Mouse (Mus musculus) thymus, adult 2 months (tissue): ENCODE measurements at regions not wholly inside any gene's neighbourhood (a gene's known extent, or its start where the extent isn't known, plus 50 kb on each side); places are given as distances from the start of the nearest gene placed in this dataset.
A peak's percentile ranks its signal among the peaks of the same experiment; 100 is the strongest.

Source experiments
- DNase-seq: peaks from one replicate; pipeline ENCODE4 v3.0.0; 2021
- H3K27ac ChIP-seq: fragments of 200-500 bp; 2 replicates; pipeline ENCODE4 v1.5.1; 2012; ENCODE audit warnings: low read length, control low read depth; ENCODE audit not compliant: control insufficient read depth, insufficient read depth
- H3K27me3 ChIP-seq: fragments of 200-500 bp; 2 replicates; pipeline ENCODE4 v1.6.1; 2012; ENCODE audit warnings: mild to moderate bottlenecking, low read length, moderate library complexity, mixed read lengths; ENCODE audit not compliant: control insufficient read depth, insufficient read depth
- H3K36me3 ChIP-seq: fragments of 200-500 bp; 2 replicates; pipeline ENCODE4 v1.6.1; 2012; ENCODE audit warnings: mild to moderate bottlenecking, low read length, moderate library complexity; ENCODE audit not compliant: control insufficient read depth, insufficient read depth
- H3K4me1 ChIP-seq: fragments of 200-500 bp; replicated peaks from 2 replicates; pipeline ENCODE4 v1.6.1; 2012; ENCODE audit warnings: low read length; ENCODE audit not compliant: control insufficient read depth, insufficient read depth
- H3K4me3 ChIP-seq: fragments of 200-500 bp; 2 replicates; pipeline ENCODE4 v1.5.1; 2012; ENCODE audit warnings: mild to moderate bottlenecking, low read length, control low read depth, moderate library complexity; ENCODE audit not compliant: control insufficient read depth, insufficient read depth
- CTCF ChIP-seq: fragments of 200-500 bp; IDR thresholded peaks from 2 replicates; pipeline ENCODE4 v1.5.1; 2012; ENCODE audit warnings: mild to moderate bottlenecking, control low read depth, low read length, moderate library complexity, borderline replicate concordance; ENCODE audit not compliant: control insufficient read depth, poor library complexity, insufficient read depth; ENCODE audit errors: extremely low read depth
- POLR2A ChIP-seq: fragments of 200-500 bp; IDR thresholded peaks from 2 replicates; pipeline ENCODE4 v1.6.1; 2012; ENCODE audit warnings: mild to moderate bottlenecking, low read length, control low read depth, moderate library complexity; ENCODE audit not compliant: control insufficient read depth, poor library complexity, insufficient read depth; ENCODE audit errors: extremely low read depth
- WGBS: fragments of 180-500 bp; shearing (Covaris S2); methylation state at CpG from one replicate; pipeline ENCODE4 v1.1.7; 2018; 5-methylcytosine and 5-hydroxymethylcytosine counted together

- Histone ChIP-seq H3K4me3 (no peak overlapping the region), H3K27ac (no peak overlapping the region), H3K27me3 (no peaks in the 10 kb centered on the region), H3K36me3 (no peaks in the 10 kb centered on the region), H3K4me1 (peaks cover 3% of the 10 kb centered on the region)
- 46% methylated on average over 7 of the region's 7 CpGs for WGBS
- TF ChIP-seq CTCF (no peak), POLR2A (no peak)
- DNase-seq: peak; percentile 26
Observed at GRCm38 (mm10) chr13:97672038-97672675, 88.3 kb downstream of the Gm10260 start.

DNA sequence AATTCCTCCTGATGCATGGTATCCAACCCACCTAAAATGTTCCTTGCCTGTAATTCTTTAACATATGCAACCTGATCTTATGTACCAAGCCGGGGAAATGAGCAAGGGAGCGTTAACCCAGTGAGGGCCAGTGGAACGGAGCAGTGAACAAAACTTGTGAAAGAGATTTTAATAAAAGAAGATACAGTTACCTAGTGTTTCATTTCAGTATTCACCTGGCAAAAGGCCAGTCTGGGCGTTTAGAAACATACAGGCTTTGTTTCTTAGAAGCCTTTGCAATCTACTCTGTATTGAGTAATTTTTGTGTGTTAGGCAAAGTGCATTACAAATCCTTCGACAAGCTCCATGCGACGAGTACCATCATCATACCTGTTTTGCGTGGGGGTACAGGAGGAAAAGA is 91.1 kb downstream of the Gm10260 start:
- no peak for DNase-seq
- TF ChIP-seq CTCF (no peak), POLR2A (no peak)
- WGBS: 90% methylated on average over 8 of the region's 8 CpGs

GRCm38 (mm10) chr13:97668910-97669309 is 91.5 kb downstream of the Gm10260 start:
- Histone ChIP-seq H3K36me3 (no peaks in the 10 kb centered on the region), H3K27me3 (no peaks in the 10 kb centered on the region), H3K27ac (no peak overlapping the region), H3K4me1 (peaks cover 3% of the 10 kb centered on the region), H3K4me3 (no peak overlapping the region)
- no peak for DNase-seq
- WGBS: 94% methylated on average over 5 of the region's 5 CpGs
- TF ChIP-seq CTCF: no peak
- TF ChIP-seq POLR2A: no peak

More for the DNA sequence above, 91.1 kb downstream of the Gm10260 start:
- Histone ChIP-seq H3K27me3 (no peaks in the 10 kb centered on the region), H3K4me3 (no peak overlapping the region), H3K27ac (no peak overlapping the region), H3K4me1 (peaks cover 3% of the 10 kb centered on the region), H3K36me3 (no peaks in the 10 kb centered on the region)

DNA sequence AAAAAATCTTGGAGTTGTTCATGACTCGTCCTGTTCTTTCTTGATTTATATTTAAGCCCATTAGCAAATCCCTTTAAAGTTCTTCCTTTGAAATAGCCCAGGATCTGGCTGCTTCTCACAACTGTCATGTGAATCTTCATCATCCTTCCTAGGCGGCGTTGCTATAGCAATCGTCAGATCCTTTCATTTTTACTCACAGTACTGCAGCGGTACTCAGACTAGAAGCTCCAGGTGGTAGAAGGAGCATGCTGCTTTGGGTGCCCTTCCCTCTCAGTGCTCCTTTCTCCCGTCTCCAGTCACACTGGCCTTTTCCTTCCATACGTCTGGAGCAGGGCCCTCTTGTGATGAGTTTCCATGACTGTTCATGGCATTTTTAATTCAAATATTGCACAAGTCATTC is 93.1 kb downstream of the Gm10260 start:
- WGBS: 93% methylated on average over 7 of the region's 7 CpGs
- Histone ChIP-seq H3K4me1 (peaks cover 2% of the 10 kb centered on the region), H3K4me3 (no peak overlapping the region), H3K27ac (no peak overlapping the region), H3K36me3 (no peaks in the 10 kb centered on the region), H3K27me3 (no peaks in the 10 kb centered on the region)
- TF ChIP-seq CTCF (no peak), POLR2A (no peak)
- no peak for DNase-seq

DNA sequence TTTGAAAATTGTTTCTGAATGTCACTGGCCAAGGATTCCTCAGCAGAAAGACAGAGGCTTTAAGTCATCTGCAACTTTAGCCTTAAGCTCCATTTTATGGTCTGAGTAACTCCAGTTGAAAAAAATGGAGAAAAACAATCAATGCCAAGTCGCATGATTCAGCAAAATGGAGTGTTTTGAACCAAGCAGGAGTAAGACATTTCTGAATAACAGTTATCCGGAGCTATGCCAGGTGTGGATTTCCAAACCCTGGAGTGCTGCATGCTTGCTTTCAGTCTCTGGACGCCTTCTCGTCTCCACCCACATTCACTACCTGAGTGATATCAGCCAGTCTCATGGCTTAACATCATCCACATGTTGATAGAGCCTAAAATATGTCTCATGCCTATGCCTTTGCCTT is 93.7 kb downstream of the Gm10260 start:
- WGBS: 85% methylated on average over 4 of the region's 4 CpGs
- no peak for DNase-seq
- TF ChIP-seq CTCF: no peak
- no peak for TF ChIP-seq POLR2A

DNA sequence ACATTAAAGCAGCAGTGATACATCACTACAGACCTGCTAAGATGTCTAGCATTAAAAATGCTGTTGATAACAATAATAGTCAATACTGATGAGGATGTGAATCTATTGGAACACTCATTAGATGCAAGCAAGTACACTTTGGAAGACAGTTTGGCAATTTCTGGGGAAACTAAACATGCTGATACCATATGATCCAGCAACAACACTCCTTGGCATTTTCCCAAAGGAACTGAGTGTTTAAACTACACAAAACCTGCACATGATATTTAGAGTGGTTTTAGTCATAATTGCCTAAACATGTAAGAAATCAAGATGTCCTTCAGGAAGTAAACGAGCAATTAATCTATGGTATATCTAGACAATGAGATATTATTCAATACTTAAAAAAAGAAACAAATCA is 95.2 kb downstream of the Gm10260 start:
- WGBS: 96% methylated on average over 1 of the region's 1 CpGs
- no peaks in the 10 kb centered on the region for H3K4me1 ChIP-seq
- no peak for DNase-seq
- no peak overlapping the region for H3K4me3 ChIP-seq
- H3K27ac ChIP-seq: no peak overlapping the region
- no peaks in the 10 kb centered on the region for H3K27me3 ChIP-seq
- TF ChIP-seq POLR2A: no peak
- no peak for TF ChIP-seq CTCF
- H3K36me3 ChIP-seq: no peaks in the 10 kb centered on the region

More for the DNA sequence above, 93.7 kb downstream of the Gm10260 start:
- H3K27me3 ChIP-seq: no peaks in the 10 kb centered on the region
- H3K27ac ChIP-seq: no peak overlapping the region
- H3K4me3 ChIP-seq: no peak overlapping the region
- H3K36me3 ChIP-seq: no peaks in the 10 kb centered on the region
- no peaks in the 10 kb centered on the region for H3K4me1 ChIP-seq

DNA sequence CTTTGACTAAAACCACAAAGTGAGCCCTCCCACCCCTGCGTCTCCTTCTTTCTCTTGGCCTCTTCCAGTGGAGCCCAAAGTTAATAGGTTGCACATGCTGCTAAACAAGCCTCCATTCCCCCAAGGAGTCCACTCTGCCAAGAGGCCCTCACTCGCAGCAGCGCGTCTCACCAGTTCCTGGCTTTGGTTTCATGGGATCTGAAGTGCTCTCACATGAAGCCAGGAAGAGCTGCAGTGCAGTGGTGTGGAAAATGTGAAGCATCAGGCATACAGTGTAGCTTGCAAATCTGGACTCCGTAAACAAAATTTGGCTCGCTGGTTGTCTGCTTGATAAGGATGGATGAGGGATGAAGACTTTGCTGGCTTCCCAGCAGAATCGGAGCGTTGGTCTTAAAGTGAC is 97.7 kb downstream of the Gm10260 start:
- WGBS: 95% methylated on average over 8 of the region's 8 CpGs
- TF ChIP-seq POLR2A (no peak), CTCF (no peak)
- no peaks in the 10 kb centered on the region for H3K27me3 ChIP-seq
- H3K4me1 ChIP-seq: no peaks in the 10 kb centered on the region
- no peak for DNase-seq
- no peak overlapping the region for H3K4me3 ChIP-seq
- no peak overlapping the region for H3K27ac ChIP-seq
- no peaks in the 10 kb centered on the region for H3K36me3 ChIP-seq
